8 mouse cellular contexts compared by ENCODE assay signal in genomic region chr8:46686664-46687336, GRCm38 (mm10). TPM values are rescaled to one million over a fixed set of nuclear protein-coding genes. Genes with fewer than 3 reads are reported as not detected.
DNase-seq lines count a peak whose midpoint lies in the region; ATAC-seq lines count a peak whose summit lies in the region.

No protein-coding gene starts in this region.

- peak; percentile 94 for DNase-seq in NIH3T3 (ENCODE audit: low read depth)
- DNase-seq in cerebellum, postnatal 10 days, result peak; percentile 94 to 95
- DNase-seq in frontal cortex, postnatal 14 days (ENCODE audit: low spot score in 2 of 2), result peak; percentile 87 to 93
- DNase-seq in layer of hippocampus, postnatal 25 days (ENCODE audit: extremely low spot score in 1 of 2, low spot score in 1 of 2), result peak; percentile 78 to 79
- DNase-seq in lung, postnatal 25 days (ENCODE audit: low spot score), result peak; percentile 94
- peak; percentile 95 for DNase-seq in retina, embryonic 14.5 days (ENCODE audit: low spot score)
- peak; percentile 93 for DNase-seq in thymus, postnatal 4 days

- no peaks in the 10 kb centered on the region for H3K27me3 ChIP-seq in hindbrain, embryonic 13.5 days

- H3K4me1 ChIP-seq in hindbrain, embryonic 13.5 days (replicated peaks), result peaks cover 6% of the 10 kb centered on the region; the same call in 1 of the 2 replicates

- H3K27ac ChIP-seq in hindbrain, embryonic 13.5 days, result peak overlapping the region; percentile 87

- WGBS in hindbrain, embryonic 13.5 days, result under 1% methylated on average over 19 of the region's 19 CpGs

- peak overlapping the region; percentile 49 for H3K4me2 ChIP-seq in hindbrain, embryonic 13.5 days

- peak; percentile 100 for ATAC-seq in hindbrain, embryonic 13.5 days (ENCODE audit: low FRiP score)

- H3K4me3 ChIP-seq in hindbrain, embryonic 13.5 days, result peak overlapping the region; percentile 52

- no peaks in the 10 kb centered on the region for H3K36me3 ChIP-seq in hindbrain, embryonic 13.5 days

- peak overlapping the region; percentile 71 for H3K9ac ChIP-seq in hindbrain, embryonic 13.5 days

- H3K9me3 ChIP-seq in hindbrain, embryonic 13.5 days, result no peaks in the 10 kb centered on the region

RNA-seq across cellular contexts. Expression of gene Irf2, which starts 52.7 kb away (rescaled TPM):
- 9.3 and 11.6 TPM in 2 replicates for polyA plus RNA-seq in hindbrain, embryonic 13.5 days (2015; fragmentation: Nextera tagmentation; extraction: Ambion mirVana)
- total RNA-seq in layer of hippocampus, postnatal 25 days (2021), result 10 to 100 TPM; 46.3 to 50.8 TPM

Comparison
In these comparisons a context has a peak if more than half of its experiments do, and no peak if none do; other contexts are left out.
1. Peak in every context shown above with its lines: DNase-seq, ATAC-seq, H3K4me3 ChIP-seq and H3K27ac ChIP-seq.